Mouse (Mus musculus) adrenal gland, postnatal 25 days (tissue): Measurements from ENCODE around the gene Vmn2r57. TPM values are rescaled to one million over a fixed set of nuclear protein-coding genes. Genes with fewer than 3 reads are reported as not detected.
"Not testable (repeated sequence)": the region's sequence is repeated elsewhere in the genome, so short reads cannot be mapped to it uniquely, and the experiment has no call there.

Experiments used
- DNase-seq: peaks from one replicate; pipeline ENCODE4 v3.0.0; 2021; ENCODE audit warnings: mixed read lengths
- long read RNA-seq: library from polyadenylated mRNA; stranded (forward); transcript quantifications from one replicate; pipeline ENCODE4 v2.0.0, GENCODE M21; 2021
- total RNA-seq: library from RNA; stranded (reverse); gene quantifications from 2 replicates; pipeline ENCODE4 v1.2.3, GENCODE M21; 2021

The Vmn2r57 gene
- 0.19 and 0.39 TPM in 2 replicates for total RNA-seq
- long read RNA-seq: 0 reads

- DNase-seq: not testable (repeated sequence)
Measured at GRCm38 (mm10) chr7:41448596-41448995, at the start of gene Vmn2r57. Gene Vmn2r57, minus strand, starts transcription at chr7:41448696.

- no peak for DNase-seq
Measured at GRCm38 (mm10) chr7:41497871-41498270, 49.4 kb upstream of the Vmn2r57 start.

GRCm38 (mm10) chr7:41451864-41452263 lies 3.4 kb upstream of the Vmn2r57 start:
- DNase-seq: peak; percentile 1

- DNase-seq: no peak
Measured at GRCm38 (mm10) chr7:41394130-41394529, 54.4 kb downstream of the Vmn2r57 start.

GRCm38 (mm10) chr7:41393048-41393971 lies 55.2 kb downstream of the Vmn2r57 start, which contains the start of gene AI987944:
Gene AI987944, minus strand, starts transcription at chr7:41393379.
- peak; percentile 68 for DNase-seq

Other genes with a start within 250 kb of the Vmn2r57 start
- 14.5 and 16.8 TPM in 2 replicates for gene AI987944, start 55.3 kb downstream of the Vmn2r57 start, total RNA-seq
- gene Gm20449, start 50.7 kb upstream of the Vmn2r57 start, total RNA-seq: 0.12 and 0.38 TPM in 2 replicates
- gene AW146154, start 51.2 kb upstream of the Vmn2r57 start, total RNA-seq: 13.1 and 14.4 TPM in 2 replicates
- gene Gm6871, start 125.0 kb upstream of the Vmn2r57 start, total RNA-seq: 0.73 TPM in 1 of 2 replicates, not detected in the other
- 16.4 and 19.0 TPM in 2 replicates for gene 2610021A01Rik, start 150.5 kb upstream of the Vmn2r57 start, total RNA-seq
- gene Zfp788, start 184.5 kb upstream of the Vmn2r57 start, total RNA-seq: 14.2 and 17.5 TPM in 2 replicates